Mouse (Mus musculus) forebrain, embryonic 15.5 days (tissue): Measurements from ENCODE around the gene Gusb. TPM values are rescaled to one million over a fixed set of nuclear protein-coding genes. Genes with fewer than 3 reads are reported as not detected.

Experiments used
- ATAC-seq: fragments of 200-750 bp; cut with Nextera tagmentation; replicated peaks from 2 replicates; pipeline ENCODE4 v1.8.0; 2017; ENCODE audit warnings: mild to moderate bottlenecking, moderate TSS enrichment, moderate library complexity
- H3K27ac ChIP-seq: fragments of 300-500 bp; sonication (generic); replicated peaks from 2 replicates; pipeline ENCODE4 v1.5.1; 2015; ENCODE audit warnings: mild to moderate bottlenecking, inconsistent platforms
- H3K27me3 ChIP-seq: fragments of 300-500 bp; sonication (generic); 2 replicates; pipeline ENCODE4 v1.6.1; 2015; ENCODE audit warnings: inconsistent platforms
- H3K36me3 ChIP-seq: fragments of 300-500 bp; sonication (generic); 2 replicates; pipeline ENCODE4 v1.6.1; 2015; ENCODE audit warnings: mild to moderate bottlenecking, inconsistent platforms
- H3K4me1 ChIP-seq: fragments of 300-500 bp; sonication (generic); 2 replicates; pipeline ENCODE4 v1.6.1; 2015; ENCODE audit warnings: inconsistent platforms
- H3K4me2 ChIP-seq: fragments of 300-500 bp; sonication (generic); replicated peaks from 2 replicates; pipeline ENCODE4 v1.6.1; 2015; ENCODE audit warnings: mild to moderate bottlenecking, inconsistent platforms
- H3K4me3 ChIP-seq: fragments of 300-500 bp; sonication (generic); 2 replicates; pipeline ENCODE4 v1.5.1; 2015; ENCODE audit warnings: mild to moderate bottlenecking, inconsistent platforms
- H3K9ac ChIP-seq: fragments of 300-500 bp; sonication (generic); replicated peaks from 2 replicates; pipeline ENCODE4 v1.6.1; 2015; ENCODE audit warnings: mild to moderate bottlenecking, inconsistent platforms
- H3K9me3 ChIP-seq: fragments of 300-500 bp; sonication (generic); 2 replicates; pipeline ENCODE4 v1.6.1; 2016; ENCODE audit warnings: inconsistent platforms
- WGBS: fragments of 180-500 bp; shearing (Covaris S2); methylation state at CpG from one replicate; pipeline ENCODE4 v1.1.7; 2015; ENCODE audit warnings: mixed read lengths; 5-methylcytosine and 5-hydroxymethylcytosine counted together
- polyA plus RNA-seq: library from polyadenylated mRNA; unstranded; fragments of >200 nt; fragmentation: Nextera tagmentation; extraction: Ambion mirVana; gene quantifications from 2 replicates; pipeline ENCODE4 v1.2.1, GENCODE M21; 2015

The Gusb gene
- polyA plus RNA-seq, 1 experiment from 2014 or later, result 17.6 TPM

DNA sequence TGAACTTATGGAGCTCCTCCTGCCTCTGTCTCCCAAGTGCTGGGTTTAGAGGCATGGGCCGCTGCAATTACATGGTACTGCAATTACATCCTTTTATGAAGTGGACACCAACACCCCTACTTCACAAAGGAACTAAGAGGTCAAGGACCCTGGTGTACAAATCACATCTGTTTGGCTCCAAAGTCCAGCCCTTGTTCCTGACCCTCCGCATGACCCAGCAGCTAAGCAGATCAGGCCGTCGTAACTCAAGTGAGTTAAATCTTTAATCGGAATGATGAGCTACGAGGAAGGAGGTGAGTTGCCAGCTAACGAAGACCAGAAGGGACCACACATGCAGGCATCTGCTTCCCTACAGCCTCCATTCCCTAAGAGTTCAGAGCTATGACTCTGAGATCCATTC lies 19.5 kb upstream of the Gusb start:
- ATAC-seq, result no peak
- no peaks in the 10 kb centered on the region for H3K36me3 ChIP-seq
- H3K4me3 ChIP-seq, result no peak overlapping the region
- H3K27ac ChIP-seq, result no peak overlapping the region
- no peaks in the 10 kb centered on the region for H3K9me3 ChIP-seq
- no peak overlapping the region for H3K4me2 ChIP-seq
- H3K4me1 ChIP-seq, result 0 out of 2 replicates have a peak, but pooled peaks cover 7% of the 10 kb centered on the region
- no peak overlapping the region for H3K9ac ChIP-seq
- 78% methylated on average over 7 of the region's 7 CpGs for WGBS
- H3K27me3 ChIP-seq, result no peaks in the 10 kb centered on the region

- Histone ChIP-seq H3K9ac (no peak overlapping the region), H3K27ac (no peak overlapping the region), H3K4me1 (0 out of 2 replicates have a peak, but pooled peaks cover 7% of the 10 kb centered on the region), H3K36me3 (no peaks in the 10 kb centered on the region), H3K27me3 (no peaks in the 10 kb centered on the region), H3K4me2 (no peak overlapping the region), H3K9me3 (no peaks in the 10 kb centered on the region), H3K4me3 (no peak overlapping the region)
- ATAC-seq, result no peak
- WGBS, result 61% methylated on average over 5 of the region's 5 CpGs
These were observed 18.6 kb upstream of the Gusb start for GRCm38 (mm10) chr5:130021361-130021966.

GRCm38 (mm10) chr5:130019461-130019860 lies 16.6 kb upstream of the Gusb start:
- no peak for ATAC-seq
- Histone ChIP-seq H3K27me3 (no peaks in the 10 kb centered on the region), H3K9me3 (no peaks in the 10 kb centered on the region), H3K4me1 (0 out of 2 replicates have a peak, but pooled peaks cover 7% of the 10 kb centered on the region), H3K36me3 (0 out of 2 replicates have a peak, but pooled peaks cover 7% of the 10 kb centered on the region), H3K9ac (no peak overlapping the region), H3K4me3 (no peak overlapping the region), H3K27ac (no peak overlapping the region), H3K4me2 (no peak overlapping the region)
- WGBS, result 81% methylated on average over 8 of the region's 8 CpGs

DNA sequence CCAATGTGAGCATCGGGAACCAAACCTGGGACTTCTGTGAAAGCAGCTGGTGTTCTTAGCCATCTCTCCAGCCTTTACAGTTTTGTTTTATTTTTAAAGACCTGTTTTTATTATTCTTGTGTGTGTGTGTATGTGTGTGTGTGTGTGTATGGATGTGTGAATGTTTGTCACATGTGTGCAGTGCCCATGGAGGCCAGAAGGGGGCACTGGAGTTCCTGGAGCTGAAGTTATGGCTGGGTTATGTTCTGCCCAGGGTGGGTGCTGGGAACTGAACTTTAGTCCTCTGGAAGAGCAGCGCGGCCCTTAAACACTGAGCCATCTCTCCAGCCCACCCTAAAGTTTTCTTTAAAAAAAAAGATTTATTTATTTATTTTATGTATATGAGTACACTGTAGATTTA lies 12.3 kb upstream of the Gusb start:
- H3K9me3 ChIP-seq, result no peaks in the 10 kb centered on the region
- no peak overlapping the region for H3K4me3 ChIP-seq
- no peaks in the 10 kb centered on the region for H3K4me1 ChIP-seq
- no peak overlapping the region for H3K9ac ChIP-seq
- 98% methylated on average over 3 of the region's 3 CpGs for WGBS
- ATAC-seq, result no peak
- H3K36me3 ChIP-seq, result peaks cover 16% of the 10 kb centered on the region
- no peak overlapping the region for H3K4me2 ChIP-seq
- no peak overlapping the region for H3K27ac ChIP-seq
- H3K27me3 ChIP-seq, result no peaks in the 10 kb centered on the region

- H3K27ac ChIP-seq, result no peak overlapping the region
- 97% methylated on average over 5 of the region's 5 CpGs for WGBS
These were observed 8.1 kb upstream of the Gusb start for GRCm38 (mm10) chr5:130010961-130011360.

DNA sequence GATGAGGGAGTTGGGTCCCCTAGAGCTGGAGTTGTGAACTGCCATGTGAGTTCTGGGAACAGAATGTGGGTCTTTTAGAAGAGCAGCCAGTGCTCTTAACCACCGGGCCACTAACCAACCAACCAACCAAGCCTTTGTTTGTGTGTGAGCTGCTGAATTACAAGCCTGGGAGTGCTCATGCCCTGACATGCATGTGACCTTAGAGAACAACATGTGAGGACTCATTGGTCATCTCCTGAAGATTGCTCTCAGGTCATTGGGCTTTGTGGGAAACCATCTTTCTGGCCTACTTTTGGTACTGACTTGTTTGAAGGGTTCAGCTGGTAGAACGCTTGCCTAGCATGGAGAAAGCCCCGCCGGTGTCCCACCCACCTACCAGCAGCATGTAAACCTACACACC lies 6.9 kb upstream of the Gusb start:
- H3K4me1 ChIP-seq, result no peaks in the 10 kb centered on the region
- H3K36me3 ChIP-seq, result peaks cover 9% of the 10 kb centered on the region
- ATAC-seq, result no peak
- no peaks in the 10 kb centered on the region for H3K9me3 ChIP-seq
- H3K27me3 ChIP-seq, result no peaks in the 10 kb centered on the region
- no peak overlapping the region for H3K9ac ChIP-seq
- H3K4me2 ChIP-seq, result no peak overlapping the region
- 96% methylated on average over 4 of the region's 4 CpGs for WGBS
- no peak overlapping the region for H3K27ac ChIP-seq
- no peak overlapping the region for H3K4me3 ChIP-seq

More at GRCm38 (mm10) chr5:130010961-130011360, 8.1 kb upstream of the Gusb start:
- Histone ChIP-seq H3K4me2 (no peak overlapping the region), H3K36me3 (peaks cover 16% of the 10 kb centered on the region), H3K4me3 (no peak overlapping the region), H3K27me3 (no peaks in the 10 kb centered on the region), H3K9me3 (no peaks in the 10 kb centered on the region), H3K9ac (no peak overlapping the region), H3K4me1 (no peaks in the 10 kb centered on the region)
- no peak for ATAC-seq

DNA sequence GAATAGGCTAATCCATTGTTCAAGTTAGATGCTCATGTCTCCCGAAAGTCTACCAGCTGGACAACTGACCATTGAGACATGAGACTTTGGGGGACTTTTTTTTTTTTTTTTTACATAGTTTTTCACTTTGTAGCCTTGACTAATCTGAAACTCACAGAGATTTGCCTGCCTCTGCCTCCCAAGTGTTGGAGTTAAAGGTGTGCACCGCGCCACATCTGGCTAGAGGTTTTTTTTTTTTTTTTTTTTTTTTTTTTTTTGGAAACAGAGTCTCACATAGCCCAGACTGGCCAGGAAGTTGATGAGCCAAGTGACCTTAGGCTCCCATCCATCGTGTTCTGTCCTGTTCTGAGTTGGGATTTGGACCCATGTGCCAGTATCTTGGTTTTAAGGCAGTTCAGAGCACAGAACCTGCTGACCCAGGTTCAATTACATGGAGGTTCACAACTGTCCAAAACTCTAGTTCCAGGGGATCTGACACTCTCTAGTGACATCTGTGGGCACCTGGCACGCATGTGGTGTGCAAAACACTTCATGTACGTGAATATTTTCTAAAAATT lies 5.3 kb upstream of the Gusb start:
- Histone ChIP-seq H3K4me2 (no peak overlapping the region), H3K36me3 (peaks cover 9% of the 10 kb centered on the region), H3K9me3 (no peaks in the 10 kb centered on the region), H3K27me3 (no peaks in the 10 kb centered on the region), H3K9ac (no peak overlapping the region), H3K27ac (no peak overlapping the region), H3K4me1 (no peaks in the 10 kb centered on the region; the same call in 1 of the 2 replicates), H3K4me3 (no peak overlapping the region)
- 80% methylated on average over 6 of the region's 6 CpGs for WGBS
- no peak for ATAC-seq

- Histone ChIP-seq H3K9me3 (no peaks in the 10 kb centered on the region), H3K27ac (no peak overlapping the region), H3K4me1 (peaks cover 4% of the 10 kb centered on the region), H3K9ac (no peak overlapping the region), H3K4me3 (no peak overlapping the region), H3K4me2 (no peak overlapping the region), H3K36me3 (peaks cover 9% of the 10 kb centered on the region), H3K27me3 (no peaks in the 10 kb centered on the region)
- 95% methylated on average over 1 of the region's 1 CpGs for WGBS
- ATAC-seq, result no peak
These were observed 4.5 kb upstream of the Gusb start for GRCm38 (mm10) chr5:130007344-130007743.

DNA sequence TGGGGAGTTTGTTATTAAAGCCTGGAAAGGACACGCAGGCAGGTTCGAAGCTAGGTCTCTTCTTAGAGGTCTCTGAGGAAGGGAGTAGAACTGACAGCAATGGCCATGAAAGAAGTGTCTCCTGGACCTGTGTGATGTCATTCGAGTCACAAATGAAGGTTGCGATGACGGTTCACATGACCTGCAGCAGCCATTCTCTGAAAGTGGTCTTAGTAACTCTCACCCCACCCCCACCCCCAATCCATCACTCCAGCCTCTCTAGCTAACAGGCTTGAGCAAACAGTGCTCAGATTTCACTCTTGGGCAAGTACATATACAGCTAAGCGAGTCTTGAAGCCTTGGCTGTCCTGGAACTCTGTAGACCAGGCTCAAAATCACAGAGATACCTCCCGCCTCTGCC lies 380 bp upstream of the Gusb start:
- Histone ChIP-seq H3K27me3 (no peaks in the 10 kb centered on the region), H3K36me3 (no peaks in the 10 kb centered on the region), H3K27ac (no peak overlapping the region), H3K9ac (no peak overlapping the region), H3K4me1 (peaks cover 4% of the 10 kb centered on the region), H3K4me3 (peak overlapping the region; percentile 49; the same call in 1 of the 2 replicates), H3K9me3 (no peaks in the 10 kb centered on the region), H3K4me2 (peak overlapping the region; percentile 81; the same call in 1 of the 2 replicates)
- no peak for ATAC-seq
- 79% methylated on average over 7 of the region's 7 CpGs for WGBS

- Histone ChIP-seq H3K9me3 (no peaks in the 10 kb centered on the region), H3K4me1 (peaks cover 4% of the 10 kb centered on the region), H3K9ac (no peak overlapping the region), H3K27me3 (no peaks in the 10 kb centered on the region), H3K4me3 (peak overlapping the region; percentile 49), H3K27ac (no peak overlapping the region), H3K36me3 (no peaks in the 10 kb centered on the region), H3K4me2 (peak overlapping the region; percentile 81; the same call in 1 of the 2 replicates)
- ATAC-seq, result no peak
- WGBS, result 72% methylated on average over 5 of the region's 5 CpGs
These were observed 1.4 kb downstream of the Gusb start for GRCm38 (mm10) chr5:130001356-130001987.

GRCm38 (mm10) chr5:130000735-130001134 lies 2.1 kb downstream of the Gusb start:
- 93% methylated on average over 12 of the region's 12 CpGs for WGBS

GRCm38 (mm10) chr5:129999097-129999496 lies 3.8 kb downstream of the Gusb start:
- Histone ChIP-seq H3K9ac (no peak overlapping the region), H3K27me3 (no peaks in the 10 kb centered on the region), H3K4me3 (no peak overlapping the region), H3K9me3 (no peaks in the 10 kb centered on the region), H3K27ac (no peak overlapping the region), H3K4me1 (peaks cover 4% of the 10 kb centered on the region), H3K36me3 (no peaks in the 10 kb centered on the region), H3K4me2 (no peak overlapping the region)
- no peak for ATAC-seq
- WGBS, result 30% methylated on average over 4 of the region's 4 CpGs

More at GRCm38 (mm10) chr5:130000735-130001134, 2.1 kb downstream of the Gusb start:
- no peak for ATAC-seq
- Histone ChIP-seq H3K9ac (no peak overlapping the region), H3K27ac (no peak overlapping the region), H3K4me2 (no peak overlapping the region), H3K4me1 (peaks cover 4% of the 10 kb centered on the region), H3K27me3 (no peaks in the 10 kb centered on the region), H3K4me3 (no peak overlapping the region), H3K9me3 (no peaks in the 10 kb centered on the region), H3K36me3 (no peaks in the 10 kb centered on the region)
